Mouse (Mus musculus) kidney, adult 2 months (tissue): ENCODE data around the gene Pth1r. TPM values are rescaled to one million over a fixed set of nuclear protein-coding genes. Genes with fewer than 3 reads are reported as not detected.

Experiments
- DNase-seq: peaks from one replicate; pipeline ENCODE4 v3.0.0; 2021
- H3K27ac ChIP-seq: fragments of 200-500 bp; 2 replicates; pipeline ENCODE4 v1.5.1; 2012; ENCODE audit warnings: low read depth, low read length, control low read depth, inconsistent platforms; ENCODE audit not compliant: insufficient read depth
- H3K27me3 ChIP-seq: fragments of 200-500 bp; replicated peaks from 2 replicates; pipeline ENCODE4 v1.6.1; 2012; ENCODE audit warnings: mild to moderate bottlenecking, moderate library complexity, low read length, inconsistent platforms; ENCODE audit not compliant: control insufficient read depth, insufficient read depth
- H3K36me3 ChIP-seq: fragments of 200-500 bp; 2 replicates; pipeline ENCODE4 v1.6.1; 2012; ENCODE audit warnings: mild to moderate bottlenecking, moderate library complexity, low read length, inconsistent platforms; ENCODE audit not compliant: control insufficient read depth, insufficient read depth
- H3K4me1 ChIP-seq: fragments of 200-500 bp; 2 replicates; pipeline ENCODE4 v1.6.1; 2011; ENCODE audit warnings: low read length; ENCODE audit not compliant: control insufficient read depth, insufficient read depth
- H3K4me3 ChIP-seq: fragments of 200-500 bp; 2 replicates; pipeline ENCODE4 v1.5.1; 2011; ENCODE audit warnings: mild to moderate bottlenecking, low read depth, low read length, control low read depth; ENCODE audit not compliant: insufficient read depth
- CTCF ChIP-seq: fragments of 200-500 bp; conservative IDR thresholded peaks from 2 replicates; pipeline ENCODE4 v1.5.1; 2011; ENCODE audit warnings: low read depth, mild to moderate bottlenecking, control low read depth, low read length, moderate library complexity, mixed read lengths; ENCODE audit not compliant: insufficient read depth, insufficient read length
- POLR2A ChIP-seq: fragments of 200-500 bp; IDR thresholded peaks from one replicate; pipeline ENCODE4 v1.6.1; 2011; ENCODE audit warnings: low read depth, low read length, control low read depth
- WGBS: fragments of 180-500 bp; shearing (Covaris S2); methylation state at CpG from one replicate; pipeline ENCODE4 v1.1.7; 2018; 5-methylcytosine and 5-hydroxymethylcytosine counted together
- polyA plus RNA-seq: library from polyadenylated mRNA; depleted of rRNA; stranded (reverse); fragments of >200 nt; gene quantifications from 2 replicates; pipeline ENCODE4 v1.2.3, GENCODE M21; 2012

Gene Pth1r
- polyA plus RNA-seq, 1 experiment = 740 TPM

- no peak for DNase-seq
- H3K4me3 ChIP-seq = no peak overlapping the region
- 94% methylated on average over 5 of the region's 5 CpGs for WGBS
- H3K4me1 ChIP-seq = peaks cover 25% of the 10 kb centered on the region
- no peak for TF ChIP-seq POLR2A
- TF ChIP-seq CTCF = no peak
- H3K27ac ChIP-seq = no peak overlapping the region
- no peaks in the 10 kb centered on the region for H3K27me3 ChIP-seq
- H3K36me3 ChIP-seq = no peaks in the 10 kb centered on the region
Observed at GRCm38 (mm10) chr9:110696427-110696826, 50.5 kb downstream of the Pth1r start.

- Histone ChIP-seq H3K4me3 (no peak overlapping the region), H3K27me3 (no peaks in the 10 kb centered on the region), H3K4me1 (peaks cover 31% of the 10 kb centered on the region), H3K36me3 (no peaks in the 10 kb centered on the region), H3K27ac (no peak overlapping the region)
- peak; percentile 54 for DNase-seq
- 63% methylated on average over 4 of the region's 4 CpGs for WGBS
- no peak for TF ChIP-seq CTCF
- no peak for TF ChIP-seq POLR2A
Observed at GRCm38 (mm10) chr9:110695165-110695755, 51.7 kb downstream of the Pth1r start.

DNA sequence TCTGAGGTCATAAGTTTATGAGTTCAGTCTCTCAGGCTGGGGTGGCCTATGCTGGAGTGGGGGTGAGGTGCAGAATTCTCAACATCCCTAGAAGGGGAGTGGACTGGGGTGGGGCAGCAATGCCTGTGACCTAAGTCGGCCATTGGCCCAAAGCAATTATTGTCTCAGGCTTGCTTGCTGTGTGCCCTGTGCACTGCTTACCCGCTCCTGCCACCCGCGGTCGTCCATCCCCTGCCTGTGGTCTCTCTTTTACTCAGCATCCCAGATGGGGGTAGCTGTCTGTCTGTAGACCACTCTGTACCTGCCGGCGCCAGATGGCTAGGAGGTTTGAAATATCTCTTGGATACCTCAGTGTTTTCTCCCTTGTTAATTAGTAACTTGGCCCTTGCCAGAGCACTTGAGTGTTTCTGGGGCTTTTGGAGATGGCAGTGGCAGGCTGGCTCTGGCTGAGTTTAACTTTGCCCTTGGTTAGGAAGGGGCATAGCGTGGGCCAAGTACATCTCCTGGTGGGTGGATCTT, 57.6 kb downstream of the Pth1r start:
- H3K27ac ChIP-seq = peak overlapping the region; percentile 97
- H3K36me3 ChIP-seq = no peaks in the 10 kb centered on the region
- H3K27me3 ChIP-seq = no peaks in the 10 kb centered on the region
- TF ChIP-seq POLR2A (no peak), CTCF (0 out of 2 replicates have a peak, but pooled peaks have one; percentile 22)
- H3K4me1 ChIP-seq = peaks cover 56% of the 10 kb centered on the region
- WGBS = 40% methylated on average over 8 of the region's 8 CpGs
- DNase-seq = peak; percentile 96
- H3K4me3 ChIP-seq = peak overlapping the region; percentile 18; the same call in 1 of the 2 replicates

GRCm38 (mm10) chr9:110687846-110688245, 59.1 kb downstream of the Pth1r start:
- H3K27me3 ChIP-seq = no peaks in the 10 kb centered on the region
- TF ChIP-seq CTCF (no peak), POLR2A (no peak)
- H3K36me3 ChIP-seq = no peaks in the 10 kb centered on the region
- peak overlapping the region; percentile 13; the same call in 1 of the 2 replicates for H3K27ac ChIP-seq
- H3K4me3 ChIP-seq = no peak overlapping the region
- 73% methylated on average over 2 of the region's 2 CpGs for WGBS
- DNase-seq = peak; percentile 67
- H3K4me1 ChIP-seq = peaks cover 63% of the 10 kb centered on the region

DNA sequence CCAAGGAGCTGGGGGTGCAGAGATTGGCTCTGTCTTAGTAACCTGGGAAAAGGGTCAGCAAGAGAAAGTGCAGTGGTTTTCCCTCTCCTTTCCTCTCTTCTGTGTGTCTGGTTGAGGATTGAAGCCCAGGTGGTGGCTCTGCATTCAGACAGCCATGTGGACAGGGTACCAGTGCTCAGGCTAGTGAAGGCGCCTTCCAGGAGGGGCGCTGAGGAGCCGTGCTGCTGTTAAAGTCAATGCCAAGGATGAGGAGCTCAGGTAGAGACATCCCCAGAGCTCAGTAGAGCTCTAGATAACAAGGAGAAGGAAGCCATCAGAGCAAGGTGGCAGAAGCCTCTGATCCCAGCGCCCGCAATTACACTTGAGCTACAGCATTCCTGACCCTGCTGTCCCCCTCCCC, 59.9 kb downstream of the Pth1r start:
- TF ChIP-seq POLR2A = no peak
- TF ChIP-seq CTCF = no peak; the same call in 1 of the 2 replicates
- Histone ChIP-seq H3K27ac (peak overlapping the region; percentile 52; the same call in 1 of the 2 replicates), H3K4me1 (peaks cover 66% of the 10 kb centered on the region), H3K36me3 (no peaks in the 10 kb centered on the region), H3K27me3 (no peaks in the 10 kb centered on the region), H3K4me3 (no peak overlapping the region)
- WGBS = 67% methylated on average over 5 of the region's 5 CpGs
- no peak for DNase-seq

DNA sequence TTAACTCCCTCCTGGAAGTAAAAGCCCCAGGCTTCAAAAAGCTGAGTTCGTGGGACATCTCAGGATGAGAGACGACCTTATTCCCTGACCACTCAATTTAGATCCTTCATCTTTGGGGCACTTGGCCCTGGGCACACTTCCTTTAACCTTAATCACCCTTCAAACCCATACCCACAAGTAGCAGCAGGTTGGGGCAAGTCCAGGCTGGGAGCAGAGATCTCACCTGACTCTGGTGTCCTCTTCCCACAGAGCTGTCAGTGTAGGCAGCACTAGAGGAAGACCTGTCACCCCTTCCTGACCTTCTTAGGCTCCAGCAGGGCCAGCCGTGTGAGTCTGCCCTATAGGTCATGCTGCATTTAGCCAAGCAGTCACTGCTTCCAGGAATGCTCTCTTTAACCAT, 60.5 kb downstream of the Pth1r start:
- H3K4me1 ChIP-seq = peaks cover 69% of the 10 kb centered on the region
- no peaks in the 10 kb centered on the region for H3K27me3 ChIP-seq
- WGBS = 40% methylated on average over 3 of the region's 3 CpGs
- TF ChIP-seq POLR2A (no peak), CTCF (no peak)
- peak overlapping the region; percentile 52 for H3K27ac ChIP-seq
- H3K4me3 ChIP-seq = no peak overlapping the region
- H3K36me3 ChIP-seq = no peaks in the 10 kb centered on the region
- DNase-seq = no peak

- DNase-seq = no peak
- TF ChIP-seq CTCF (no peak), POLR2A (no peak)
- no peaks in the 10 kb centered on the region for H3K27me3 ChIP-seq
- H3K27ac ChIP-seq = peak overlapping the region; percentile 93
- H3K4me1 ChIP-seq = peaks cover 71% of the 10 kb centered on the region
- H3K4me3 ChIP-seq = no peak overlapping the region
- H3K36me3 ChIP-seq = no peaks in the 10 kb centered on the region
- 68% methylated on average over 5 of the region's 5 CpGs for WGBS
Observed at GRCm38 (mm10) chr9:110685591-110685990, 61.4 kb downstream of the Pth1r start.
